Mouse (Mus musculus) B cell, adult (primary cell): ENCODE measurements around the gene Ubash3b. TPM values are rescaled to one million over a fixed set of nuclear protein-coding genes. Genes with fewer than 3 reads are reported as not detected.

ENCODE experiments used
- total RNA-seq: library from RNA; stranded (reverse); gene quantifications from 4 replicates; pipeline ENCODE4 v1.2.4, GENCODE M21; 2023; ENCODE audit not compliant: inconsistent age

Gene Ubash3b
- 6.5 to 8.1 TPM (median 7.6 TPM) in 4 replicates for total RNA-seq

DNA sequence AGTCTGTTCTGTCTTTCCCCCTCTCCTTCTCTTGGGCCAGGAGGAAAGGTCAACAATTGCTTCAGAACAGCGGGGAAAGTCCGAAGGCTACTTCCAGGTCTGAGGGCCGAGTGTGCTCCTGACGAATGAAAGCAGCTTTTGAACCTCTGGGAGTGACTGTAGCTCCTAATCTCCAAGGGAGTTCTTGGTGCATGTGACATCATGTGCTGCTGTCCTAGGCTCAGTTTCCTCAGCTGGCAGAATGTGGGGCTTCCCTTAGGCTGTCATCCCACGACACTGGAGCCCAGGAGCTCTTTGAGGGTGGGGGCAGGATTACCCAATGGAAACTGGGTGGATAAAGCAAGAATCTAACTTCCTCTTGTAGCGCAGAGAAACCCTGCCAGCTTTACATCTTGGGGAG lies at the start of gene Ubash3b:
Gene Ubash3b, minus strand, starts transcription at position 285 of the 400 bp plus-strand sequence.

DNA sequence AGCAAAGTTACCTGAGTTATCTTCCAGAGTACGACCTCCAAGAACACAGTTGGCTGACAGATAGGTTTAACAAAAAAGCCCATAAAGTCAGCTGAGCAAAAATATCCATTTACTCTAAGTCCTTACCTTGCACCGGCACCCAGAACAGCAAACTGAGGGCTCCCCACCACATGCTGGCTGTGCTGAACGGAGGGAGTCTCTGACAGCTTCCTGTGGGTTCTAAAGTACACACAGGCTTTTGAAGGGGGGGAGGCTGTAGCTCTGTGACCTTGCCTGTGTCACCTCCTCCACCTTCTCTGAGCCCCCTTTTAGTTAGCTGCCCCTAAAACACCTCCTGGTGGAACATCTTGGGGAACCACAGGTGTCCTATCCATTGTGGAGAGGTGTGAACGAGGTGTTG lies 157.1 kb downstream of the Ubash3b start, which contains the start of gene Crtam:
Gene Crtam, minus strand, starts transcription at position 214 of the 400 bp plus-strand sequence.

DNA sequence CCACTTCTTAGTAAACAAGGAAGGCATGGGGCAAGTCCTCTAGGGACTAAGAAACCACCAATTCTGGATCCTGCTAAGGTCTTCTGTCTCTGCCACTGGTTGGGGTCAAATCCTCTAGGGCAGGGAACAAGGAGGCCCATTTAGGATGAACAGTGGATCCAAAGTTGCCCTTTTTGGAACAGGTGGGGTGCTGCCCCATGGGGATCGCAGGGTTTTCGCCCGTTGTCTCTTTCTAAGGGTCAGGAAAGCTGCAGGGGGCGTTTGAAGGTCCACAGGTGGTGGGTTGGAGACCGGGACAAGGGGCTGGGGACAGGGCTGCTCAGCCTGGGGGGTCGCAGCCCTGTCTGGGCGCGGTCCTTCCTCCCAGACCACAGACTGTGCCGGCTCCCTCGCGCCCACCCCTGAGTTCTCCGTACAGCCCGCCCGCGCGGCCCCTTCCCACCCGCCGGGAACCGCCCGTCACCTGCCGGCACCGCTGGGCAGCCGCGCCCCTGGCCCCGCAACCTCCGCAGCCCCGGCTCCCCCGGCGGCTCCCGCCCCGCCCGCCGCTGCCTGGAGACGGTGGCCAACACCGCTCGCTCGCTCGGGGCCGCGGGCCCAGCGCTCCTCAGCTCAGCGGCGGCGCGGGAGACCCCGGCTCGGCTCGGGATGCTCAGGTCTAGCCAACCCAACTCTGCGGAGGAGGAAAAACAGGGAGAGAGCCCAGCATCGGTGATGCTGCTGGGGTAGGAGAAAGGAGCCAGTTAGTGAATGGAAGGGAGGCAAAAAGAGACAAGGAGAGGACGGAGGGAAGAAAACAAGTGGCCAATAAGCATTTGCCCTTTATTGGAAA lies 197.7 kb downstream of the Ubash3b start, which contains the start of gene Jhy:
Gene Jhy, minus strand, starts transcription at position 533 of the 832 bp plus-strand sequence.

Other genes with a start within 250 kb of the Ubash3b start
- gene Jhy, start 197.6 kb downstream of the Ubash3b start, total RNA-seq, result 0.39 to 1.4 TPM (median 0.64 TPM) in 4 replicates
- 0.26 to 0.93 TPM (median 0.53 TPM) in 4 replicates for gene Crtam, start 157.1 kb downstream of the Ubash3b start, total RNA-seq